Mouse (Mus musculus) adrenal gland, postnatal 14 days (tissue): ENCODE data around the gene Gm20388. TPM values are rescaled to one million over a fixed set of nuclear protein-coding genes. Genes with fewer than 3 reads are reported as not detected.

ENCODE experiments used
- DNase-seq: peaks from one replicate; pipeline ENCODE4 v3.0.0; 2021; ENCODE audit warnings: mixed read lengths
- total RNA-seq: library from RNA; stranded (reverse); gene quantifications from 2 replicates; pipeline ENCODE4 v1.2.3, GENCODE M21; 2021

The Gm20388 gene
- total RNA-seq, 1 experiment from 2014 or later: 17.6 TPM

DNA sequence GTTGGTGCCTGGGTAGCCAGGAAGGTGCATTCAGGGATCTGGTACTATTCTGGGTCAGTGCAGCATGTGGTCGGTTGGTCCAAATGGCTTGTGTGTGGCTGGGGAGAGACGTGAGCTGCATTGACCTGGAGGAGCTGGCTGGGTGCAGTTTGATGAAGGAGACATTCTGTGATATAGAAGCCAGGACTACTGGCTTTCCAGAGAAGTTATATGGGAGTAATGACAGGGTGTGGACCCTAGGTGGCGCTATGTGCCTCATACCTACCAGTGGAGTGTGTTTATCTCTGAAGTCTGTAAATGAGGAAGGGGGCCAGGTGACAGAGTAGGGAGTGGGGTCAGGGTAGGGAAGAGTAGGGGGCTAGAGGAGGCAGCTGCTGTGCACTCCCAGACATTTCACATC, 1839.9 kb downstream of the Gm20388 start:
- DNase-seq: no peak

DNA sequence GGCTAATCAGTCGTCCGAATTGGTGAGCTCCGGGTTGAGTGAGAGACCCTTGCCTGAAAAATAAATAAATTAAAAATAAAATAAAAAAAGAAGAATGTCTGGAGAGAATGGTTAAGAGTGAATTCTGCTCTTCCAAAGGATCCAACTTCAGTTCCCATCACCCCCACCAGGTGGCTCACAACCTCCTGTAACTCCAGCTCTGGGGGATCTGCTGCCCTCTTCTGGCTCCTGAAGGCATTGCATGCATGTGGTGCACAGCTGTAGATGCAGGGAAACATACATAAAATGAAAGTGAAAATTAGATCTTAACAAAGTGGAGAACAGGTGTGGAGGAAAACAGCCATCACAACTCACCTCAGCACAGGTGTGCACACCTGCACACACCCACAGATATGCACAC, 1840.8 kb downstream of the Gm20388 start:
- peak; percentile 86 for DNase-seq

- DNase-seq: no peak
Observed at GRCm38 (mm10) chr8:121758470-121758869, 1847.8 kb downstream of the Gm20388 start.

DNA sequence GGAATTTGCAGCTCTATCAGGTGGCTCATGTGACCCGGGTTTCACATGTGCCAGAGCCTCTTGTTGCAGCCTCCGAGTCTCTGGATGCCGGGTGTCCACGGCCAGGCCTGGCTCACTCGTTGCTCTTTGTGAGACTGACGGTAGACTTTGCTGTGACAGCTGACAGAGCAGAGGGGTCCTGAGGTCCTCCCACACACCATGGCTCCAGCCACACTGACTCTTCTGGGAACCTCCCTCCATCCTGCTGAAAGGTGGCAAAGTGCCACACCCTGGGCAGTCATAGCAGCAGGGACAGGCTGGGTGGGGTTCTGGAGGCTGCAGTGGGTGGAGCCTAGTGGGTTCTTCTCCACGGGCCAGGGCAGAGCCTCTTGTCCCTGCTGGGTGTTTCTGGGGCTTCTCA, 1849.8 kb downstream of the Gm20388 start:
- no peak for DNase-seq

- peak; percentile 70 for DNase-seq
Observed at GRCm38 (mm10) chr8:121761480-121761879, 1850.8 kb downstream of the Gm20388 start.

DNA sequence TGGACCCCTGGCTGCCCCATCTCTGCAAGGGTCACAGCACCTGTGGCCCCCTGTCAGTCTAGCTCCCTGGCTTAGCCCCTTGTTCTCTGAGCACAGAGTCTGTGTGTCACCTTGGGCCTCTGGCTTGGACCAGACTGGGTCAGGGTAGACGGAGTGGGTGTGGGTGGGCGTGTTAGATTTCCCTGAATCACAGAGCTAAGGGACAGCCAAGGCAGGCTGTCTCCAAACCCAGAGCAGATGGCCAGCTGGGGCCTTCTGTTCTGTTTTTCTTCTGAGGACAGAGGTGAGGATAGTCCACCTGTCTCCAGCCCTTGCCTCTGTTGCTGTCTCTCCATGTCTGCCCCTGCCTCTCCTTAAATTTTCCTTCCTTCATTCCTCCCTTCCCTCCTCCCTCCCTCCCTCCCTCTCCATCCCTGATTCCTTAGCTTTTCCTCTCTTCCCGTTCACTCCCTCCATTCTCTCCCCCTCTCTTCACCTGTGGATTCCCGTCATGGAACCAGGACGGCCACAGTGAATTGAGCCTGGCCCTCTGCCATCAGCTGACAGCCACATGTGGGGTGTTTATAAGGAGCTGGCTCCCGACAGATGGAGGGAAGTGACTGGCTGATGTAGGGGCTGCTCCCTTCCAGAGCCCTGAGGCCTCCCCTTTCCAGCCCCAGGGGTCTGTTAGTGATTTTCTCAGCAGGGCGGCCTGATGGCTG, 1852.5 kb downstream of the Gm20388 start:
- DNase-seq: no peak

DNA sequence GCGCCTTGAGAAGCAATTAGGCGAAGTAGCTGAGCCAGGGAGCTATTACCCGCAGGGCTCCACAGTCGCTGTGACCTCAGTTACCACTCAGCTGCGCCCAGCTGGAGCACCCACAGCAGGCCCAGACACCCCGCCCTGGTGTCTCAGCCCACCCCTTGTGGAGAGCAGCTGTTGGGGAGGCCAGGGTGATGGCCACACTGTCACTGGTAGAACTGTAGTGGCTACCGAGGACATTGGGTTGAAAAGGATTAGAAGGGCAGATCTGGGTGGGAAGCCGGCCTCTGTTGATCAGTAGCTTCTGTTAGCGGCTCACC, 1853.0 kb downstream of the Gm20388 start:
- no peak for DNase-seq

DNA sequence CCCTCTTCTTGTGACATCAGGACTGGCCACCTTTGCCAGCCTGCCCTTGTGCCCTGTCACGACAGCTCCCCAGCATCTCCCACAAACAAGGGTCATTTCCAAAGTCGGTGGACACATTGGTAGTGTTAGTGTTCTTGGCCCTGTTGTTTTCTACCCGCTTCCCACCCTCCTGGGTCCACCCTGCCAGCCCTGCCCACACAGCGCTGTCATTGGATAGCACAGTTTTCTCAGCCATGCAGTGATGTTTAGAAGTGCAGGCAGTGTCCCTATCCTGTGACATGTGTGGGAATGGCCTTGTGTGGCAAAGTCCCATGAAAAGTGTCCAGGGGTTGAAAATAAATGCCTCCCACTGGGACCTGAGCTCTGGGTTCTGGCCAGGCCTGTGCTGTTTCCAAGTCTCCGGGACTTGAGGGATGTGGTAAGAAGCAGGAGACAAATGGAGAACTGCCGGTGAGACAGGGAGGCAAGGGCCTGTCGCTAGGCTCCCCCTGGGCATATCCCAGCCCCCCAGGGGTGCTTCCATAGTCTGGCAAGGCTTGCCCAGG, 1855.0 kb downstream of the Gm20388 start:
- DNase-seq: peak; percentile 61

GRCm38 (mm10) chr8:121769095-121769494, 1858.5 kb downstream of the Gm20388 start:
- no peak for DNase-seq

GRCm38 (mm10) chr8:121769621-121770020, 1859.0 kb downstream of the Gm20388 start:
- no peak for DNase-seq

- no peak for DNase-seq
Observed at GRCm38 (mm10) chr8:121770845-121771752, 1860.5 kb downstream of the Gm20388 start.

DNA sequence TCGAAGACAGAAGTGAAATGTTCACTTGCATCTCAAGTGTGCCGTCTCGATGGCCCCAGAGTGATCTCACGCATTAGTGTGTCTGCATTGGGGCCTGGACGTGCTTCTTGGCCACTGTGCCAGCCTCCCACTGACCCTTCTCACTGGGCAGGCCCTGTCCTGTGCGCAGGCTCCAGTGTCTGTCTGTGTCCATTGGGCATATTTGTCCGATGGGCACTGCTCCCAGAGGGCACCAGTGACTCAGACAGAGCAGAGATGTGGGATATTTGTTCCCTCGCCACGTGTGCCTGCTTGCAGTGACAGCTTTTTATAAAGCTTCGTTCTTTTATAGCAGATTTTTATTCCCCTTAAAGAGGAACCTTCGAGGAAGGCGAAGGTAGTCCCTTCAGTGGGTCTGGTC, 1863.2 kb downstream of the Gm20388 start:
- no peak for DNase-seq

GRCm38 (mm10) chr8:121782493-121782892, 1871.9 kb downstream of the Gm20388 start:
- no peak for DNase-seq

DNA sequence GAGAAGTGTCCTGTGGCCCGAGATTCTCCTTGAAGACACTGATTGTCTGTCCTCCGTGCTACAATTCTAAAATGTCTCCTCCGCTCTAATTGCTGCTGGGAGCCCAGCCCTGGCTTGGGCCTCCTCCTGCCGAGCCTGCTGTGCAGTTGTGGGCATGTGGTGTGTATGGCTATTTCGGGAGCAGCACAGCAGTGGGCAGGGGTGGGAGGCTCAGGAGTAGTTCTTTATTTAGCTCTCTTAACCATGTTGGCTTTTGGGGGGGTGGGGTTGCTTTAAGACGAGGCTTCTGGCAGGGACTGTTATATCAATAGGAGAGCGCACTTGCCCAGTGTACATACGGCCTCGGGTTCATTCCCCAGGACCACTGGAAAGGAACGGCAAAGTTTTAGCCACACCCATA, 1875.9 kb downstream of the Gm20388 start:
- DNase-seq: no peak

DNA sequence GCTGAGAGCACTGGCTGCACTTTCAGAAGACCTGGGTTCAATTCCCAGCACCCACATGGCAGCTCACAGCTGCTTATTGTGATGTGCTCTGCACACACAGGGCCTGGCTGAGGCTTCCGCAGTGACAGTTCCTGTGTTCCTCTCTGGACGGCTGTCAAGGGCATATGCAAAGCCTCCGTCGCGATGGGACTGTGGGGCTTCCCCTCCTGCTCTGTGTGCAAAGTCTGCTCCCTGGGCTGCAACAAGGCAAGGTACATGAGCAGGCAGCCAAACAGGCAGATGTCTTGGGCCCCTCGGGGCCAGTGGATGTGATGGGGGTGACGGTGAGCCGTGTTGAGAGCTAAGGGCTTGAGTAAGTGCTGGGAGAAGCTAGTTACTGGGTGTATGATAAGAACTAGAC, 1878.1 kb downstream of the Gm20388 start:
- DNase-seq: no peak

DNA sequence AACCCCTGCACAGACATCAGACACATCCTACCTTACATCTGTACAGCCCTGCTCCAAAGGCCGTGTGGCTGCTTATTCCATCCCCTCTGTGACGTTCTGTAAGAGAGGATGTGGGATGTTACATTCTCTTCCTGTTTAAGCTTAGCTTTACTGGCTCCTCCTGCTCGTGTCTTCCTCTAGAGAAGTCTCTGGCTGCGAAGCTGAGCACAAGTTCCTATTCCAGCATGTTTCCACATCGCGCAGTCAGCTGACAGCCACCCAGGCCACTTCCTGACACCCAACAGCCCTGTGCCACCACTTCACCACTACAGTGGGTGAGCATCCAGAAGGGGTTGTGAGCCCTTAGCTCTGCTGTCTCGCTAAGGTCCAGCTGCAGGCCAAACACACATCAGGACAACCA, 1881.5 kb downstream of the Gm20388 start:
- DNase-seq: no peak

DNA sequence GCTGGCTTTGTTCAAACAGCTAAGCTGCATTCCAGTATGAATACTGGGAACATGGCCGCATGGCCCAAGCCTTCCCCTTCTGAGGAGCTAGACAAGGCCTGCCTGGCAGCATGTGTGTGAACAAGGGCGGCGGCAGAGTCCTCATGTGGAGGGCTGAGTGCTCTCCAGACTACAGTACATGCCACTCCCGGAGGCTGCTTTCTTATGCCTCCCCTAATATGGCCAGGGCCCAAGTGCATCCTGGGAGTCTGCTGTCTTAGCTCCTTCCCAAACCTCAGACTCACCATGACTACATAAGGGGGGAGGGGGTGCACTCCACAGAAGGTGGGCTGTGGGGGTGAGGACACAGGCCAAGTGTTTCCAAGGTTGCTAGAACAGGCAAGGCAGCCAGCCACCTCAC, 1882.0 kb downstream of the Gm20388 start:
- no peak for DNase-seq

DNA sequence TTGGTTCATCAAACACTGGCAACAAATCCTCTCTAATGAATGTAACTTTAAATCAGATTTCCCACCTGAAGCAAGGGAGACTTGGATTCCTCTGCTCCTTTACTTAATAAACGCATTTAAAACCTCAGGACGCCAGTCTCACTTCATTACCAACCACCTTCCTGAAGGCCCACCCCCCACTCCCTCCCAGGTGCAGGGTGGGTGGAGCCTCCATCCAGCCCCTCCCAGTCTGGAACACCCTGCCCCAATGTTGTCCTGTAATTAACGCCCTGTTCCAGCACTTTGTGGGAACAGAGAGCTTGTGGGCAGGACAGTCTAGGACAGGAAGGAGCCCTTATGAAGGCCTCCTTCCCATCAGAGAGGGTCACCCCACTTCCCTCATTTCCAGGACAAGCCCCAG, 1883.5 kb downstream of the Gm20388 start:
- DNase-seq: no peak

- no peak for DNase-seq
Observed at GRCm38 (mm10) chr8:121795461-121795860, 1884.8 kb downstream of the Gm20388 start.

- DNase-seq: peak; percentile 33
Observed at GRCm38 (mm10) chr8:121796406-121796805, 1885.8 kb downstream of the Gm20388 start.

- no peak for DNase-seq
Observed at GRCm38 (mm10) chr8:121798401-121798800, 1887.8 kb downstream of the Gm20388 start.

GRCm38 (mm10) chr8:121804829-121805228, 1894.2 kb downstream of the Gm20388 start:
- no peak for DNase-seq

GRCm38 (mm10) chr8:121806126-121806525, 1895.5 kb downstream of the Gm20388 start:
- no peak for DNase-seq
